Mouse (Mus musculus) thymus, adult 2 months (tissue): ENCODE results near the gene Fgfr2.

Experiments used
- CTCF ChIP-seq: fragments of 200-500 bp; IDR thresholded peaks from 2 replicates; pipeline ENCODE4 v1.5.1; 2012; ENCODE audit warnings: mild to moderate bottlenecking, control low read depth, low read length, moderate library complexity, borderline replicate concordance; ENCODE audit not compliant: control insufficient read depth, poor library complexity, insufficient read depth; ENCODE audit errors: extremely low read depth
- POLR2A ChIP-seq: fragments of 200-500 bp; IDR thresholded peaks from 2 replicates; pipeline ENCODE4 v1.6.1; 2012; ENCODE audit warnings: mild to moderate bottlenecking, low read length, control low read depth, moderate library complexity; ENCODE audit not compliant: control insufficient read depth, poor library complexity, insufficient read depth; ENCODE audit errors: extremely low read depth

DNA sequence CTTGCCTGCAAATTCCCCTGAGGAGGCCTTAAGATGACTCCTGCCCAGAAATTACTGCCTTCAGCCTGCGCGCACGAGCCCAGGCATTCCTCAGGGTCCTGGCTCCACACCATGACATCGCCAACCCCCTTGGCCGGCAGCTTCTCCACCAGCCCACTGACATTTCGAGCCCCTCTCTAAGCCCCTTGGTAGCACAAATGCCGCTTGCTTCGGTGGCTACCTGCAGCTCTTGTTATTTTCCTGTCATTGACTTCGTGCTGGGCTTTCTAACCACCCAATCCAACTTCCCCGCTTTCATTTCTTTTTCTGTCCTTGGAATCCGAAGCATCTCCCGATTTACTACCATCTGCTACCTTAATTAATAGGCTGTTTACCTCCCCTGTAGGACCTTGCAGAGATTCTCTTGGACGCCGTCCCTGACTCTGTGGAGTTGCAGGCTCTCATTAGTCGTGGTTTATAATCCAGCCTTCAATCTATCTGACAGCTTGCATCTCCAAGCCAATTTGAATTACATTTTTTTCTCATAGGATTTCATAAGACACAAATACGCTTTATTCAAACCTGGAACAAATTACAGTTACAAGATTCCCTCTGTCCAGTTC lies 2993.7 kb downstream of the Fgfr2 start:
- TF ChIP-seq CTCF (no peak), POLR2A (no peak)
